Mouse (Mus musculus) stomach, embryonic 16.5 days (tissue): Measurements from ENCODE around the gene Slc30a2. TPM values are rescaled to one million over a fixed set of nuclear protein-coding genes. Genes with fewer than 3 reads are reported as not detected.

Experiments
- ATAC-seq: fragments of 200-750 bp; cut with Nextera tagmentation; 2 replicates; pipeline ENCODE4 v1.8.0; 2017; ENCODE audit warnings: moderate number of reproducible peaks, moderate TSS enrichment; ENCODE audit not compliant: insufficient read depth, low FRiP score
- H3K27ac ChIP-seq: fragments of 300-500 bp; sonication (generic); 2 replicates; pipeline ENCODE4 v1.5.1; 2014; ENCODE audit warnings: low read length
- H3K27me3 ChIP-seq: fragments of 300-500 bp; sonication (generic); 2 replicates; pipeline ENCODE4 v1.6.1; 2014; ENCODE audit warnings: low read length, control low read depth, mixed read lengths; ENCODE audit not compliant: control insufficient read depth, insufficient read depth
- H3K36me3 ChIP-seq: fragments of 300-500 bp; sonication (generic); 2 replicates; pipeline ENCODE4 v1.6.1; 2014; ENCODE audit warnings: low read length; ENCODE audit not compliant: control insufficient read depth, insufficient read depth
- H3K4me1 ChIP-seq: fragments of 300-500 bp; sonication (generic); 2 replicates; pipeline ENCODE4 v1.6.1; 2014; ENCODE audit warnings: low read length, control low read depth, mixed read lengths; ENCODE audit not compliant: control insufficient read depth, insufficient read depth
- H3K4me2 ChIP-seq: fragments of 300-500 bp; sonication (generic); 2 replicates; pipeline ENCODE4 v1.6.1; 2014; ENCODE audit warnings: low read depth, low read length, mixed read lengths
- H3K4me3 ChIP-seq: fragments of 300-500 bp; sonication (generic); replicated peaks from 2 replicates; pipeline ENCODE4 v1.5.1; 2014; ENCODE audit warnings: mild to moderate bottlenecking, low read length
- H3K9ac ChIP-seq: fragments of 300-500 bp; sonication (generic); 2 replicates; pipeline ENCODE4 v1.6.1; 2014; ENCODE audit warnings: low read length
- H3K9me3 ChIP-seq: fragments of 300-500 bp; sonication (generic); replicated peaks from 2 replicates; pipeline ENCODE4 v1.6.1; 2016; ENCODE audit warnings: low read length, control low read depth; ENCODE audit not compliant: control insufficient read depth
- WGBS: fragments of 180-500 bp; shearing (Covaris S2); extraction: QIAGEN DNeasy Blood & Tissue Kit; methylation state at CpG from one replicate; pipeline ENCODE4 v1.1.7; 2014; 5-methylcytosine and 5-hydroxymethylcytosine counted together
- polyA plus RNA-seq: library from polyadenylated mRNA; unstranded; fragments of >200 nt; fragmentation: Nextera tagmentation; extraction: Ambion mirVana; gene quantifications from 2 replicates; pipeline ENCODE4 v1.2.1, GENCODE M21; 2015

The Slc30a2 gene
- polyA plus RNA-seq, 1 experiment from 2014 or later = 1.1 TPM

DNA sequence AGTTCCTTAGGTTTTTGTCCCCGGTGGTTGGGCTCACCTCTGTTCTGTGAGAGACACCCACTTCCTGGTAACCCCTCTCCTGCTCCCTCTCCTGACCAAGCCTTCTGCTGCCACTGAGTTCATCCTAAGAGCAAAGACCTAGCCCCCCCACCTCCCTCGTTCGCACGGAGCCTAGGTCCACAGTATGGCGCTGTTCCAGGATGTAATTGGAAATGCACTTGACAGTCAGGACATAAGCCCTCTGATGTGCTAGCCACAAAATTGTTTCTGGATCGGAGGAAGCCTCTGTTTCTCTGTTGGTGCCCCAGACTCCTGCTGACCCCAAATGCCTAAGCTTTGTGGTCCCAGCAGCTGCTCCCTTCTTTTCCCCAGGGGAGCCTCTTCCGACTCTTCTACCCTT lies 60.7 kb downstream of the Slc30a2 start:
- Histone ChIP-seq H3K4me3 (no peak overlapping the region), H3K27me3 (no peaks in the 10 kb centered on the region), H3K9ac (no peak overlapping the region), H3K4me2 (no peak overlapping the region), H3K27ac (no peak overlapping the region), H3K9me3 (no peaks in the 10 kb centered on the region), H3K4me1 (peaks cover 24% of the 10 kb centered on the region), H3K36me3 (peaks cover 4% of the 10 kb centered on the region; the same call in 1 of the 2 replicates)
- 58% methylated on average over 7 of the region's 7 CpGs for WGBS
- ATAC-seq = no peak

Other genes starting within 250 kb of the Slc30a2 start
- 25.8 and 44.2 TPM in 2 replicates for gene Cd52, start 248.1 kb upstream of the Slc30a2 start, polyA plus RNA-seq
- 6.4 and 7.0 TPM in 2 replicates for gene Ubxn11, start 240.6 kb upstream of the Slc30a2 start, polyA plus RNA-seq
- gene Sh3bgrl3, start 214.4 kb upstream of the Slc30a2 start, polyA plus RNA-seq = 397 and 438 TPM in 2 replicates
- 110 and 113 TPM in 2 replicates for gene Cep85, start 156.1 kb upstream of the Slc30a2 start, polyA plus RNA-seq
- gene Gm7534, start 140.2 kb upstream of the Slc30a2 start, polyA plus RNA-seq = not detected in 2 replicates
- gene Catsper4, start 115.8 kb upstream of the Slc30a2 start, polyA plus RNA-seq = 0.30 and 0.55 TPM in 2 replicates
- 10.7 and 13.4 TPM in 2 replicates for gene Cnksr1, start 104.8 kb upstream of the Slc30a2 start, polyA plus RNA-seq
- 0.26 and 0.45 TPM in 2 replicates for gene E130218I03Rik, start 99.5 kb upstream of the Slc30a2 start, polyA plus RNA-seq
- gene Zfp593, start 97.6 kb upstream of the Slc30a2 start, polyA plus RNA-seq = 12.9 and 13.0 TPM in 2 replicates
- not detected in 2 replicates for gene Gm30191, start 96.2 kb upstream of the Slc30a2 start, polyA plus RNA-seq
- 3.2 and 3.5 TPM in 2 replicates for gene Grrp1, start 89.1 kb upstream of the Slc30a2 start, polyA plus RNA-seq
- 17.7 and 19.0 TPM in 2 replicates for gene Pdik1l, start 55.3 kb upstream of the Slc30a2 start, polyA plus RNA-seq
- 0.37 and 1.4 TPM in 2 replicates for gene Trim63, start 28.1 kb upstream of the Slc30a2 start, polyA plus RNA-seq
- 1.7 and 2.1 TPM in 2 replicates for gene Extl1, start 40.7 kb downstream of the Slc30a2 start, polyA plus RNA-seq
- gene Pafah2, start 53.1 kb downstream of the Slc30a2 start, polyA plus RNA-seq = 24.7 and 24.8 TPM in 2 replicates
- gene Stmn1, start 125.1 kb downstream of the Slc30a2 start, polyA plus RNA-seq = 1,080 and 1,153 TPM in 2 replicates
- gene Paqr7, start 153.5 kb downstream of the Slc30a2 start, polyA plus RNA-seq = 11.7 and 12.0 TPM in 2 replicates
- 10.0 and 11.8 TPM in 2 replicates for gene Aunip, start 167.8 kb downstream of the Slc30a2 start, polyA plus RNA-seq
- 89.1 and 95.1 TPM in 2 replicates for gene Mtfr1l, start 192.2 kb downstream of the Slc30a2 start, polyA plus RNA-seq
- gene Selenon, start 209.0 kb downstream of the Slc30a2 start, polyA plus RNA-seq = 7.9 and 8.0 TPM in 2 replicates